Mouse (Mus musculus) lung, postnatal 0 days (tissue): ENCODE data around the gene Gapdh.

Experiments used
- CTCF ChIP-seq: IDR thresholded peaks from 2 replicates; pipeline ENCODE4 v1.5.1; 2016; ENCODE audit warnings: antibody characterized with exemption, mild to moderate bottlenecking
- EP300 ChIP-seq: IDR thresholded peaks from 2 replicates; pipeline ENCODE4 v1.6.1; 2016; ENCODE audit warnings: antibody characterized with exemption, mild to moderate bottlenecking, control low read depth

GRCm38 (mm10) chr6:125164672-125165327 is 1.5 kb downstream of the Gapdh start:
- no peak for TF ChIP-seq CTCF
- peak; percentile 54; the same call in 1 of the 2 replicates for TF ChIP-seq EP300
